Mouse (Mus musculus) ovary, adult 18-20 months (tissue): ENCODE data around the gene Nol4l.
A peak's percentile ranks its signal among the peaks of the same experiment; 100 is the strongest.

ENCODE experiments used
- DNase-seq: peaks from one replicate; pipeline ENCODE4 v3.0.0; 2022; ENCODE audit warnings: low spot score, mixed read lengths

Nol4l gene

DNA sequence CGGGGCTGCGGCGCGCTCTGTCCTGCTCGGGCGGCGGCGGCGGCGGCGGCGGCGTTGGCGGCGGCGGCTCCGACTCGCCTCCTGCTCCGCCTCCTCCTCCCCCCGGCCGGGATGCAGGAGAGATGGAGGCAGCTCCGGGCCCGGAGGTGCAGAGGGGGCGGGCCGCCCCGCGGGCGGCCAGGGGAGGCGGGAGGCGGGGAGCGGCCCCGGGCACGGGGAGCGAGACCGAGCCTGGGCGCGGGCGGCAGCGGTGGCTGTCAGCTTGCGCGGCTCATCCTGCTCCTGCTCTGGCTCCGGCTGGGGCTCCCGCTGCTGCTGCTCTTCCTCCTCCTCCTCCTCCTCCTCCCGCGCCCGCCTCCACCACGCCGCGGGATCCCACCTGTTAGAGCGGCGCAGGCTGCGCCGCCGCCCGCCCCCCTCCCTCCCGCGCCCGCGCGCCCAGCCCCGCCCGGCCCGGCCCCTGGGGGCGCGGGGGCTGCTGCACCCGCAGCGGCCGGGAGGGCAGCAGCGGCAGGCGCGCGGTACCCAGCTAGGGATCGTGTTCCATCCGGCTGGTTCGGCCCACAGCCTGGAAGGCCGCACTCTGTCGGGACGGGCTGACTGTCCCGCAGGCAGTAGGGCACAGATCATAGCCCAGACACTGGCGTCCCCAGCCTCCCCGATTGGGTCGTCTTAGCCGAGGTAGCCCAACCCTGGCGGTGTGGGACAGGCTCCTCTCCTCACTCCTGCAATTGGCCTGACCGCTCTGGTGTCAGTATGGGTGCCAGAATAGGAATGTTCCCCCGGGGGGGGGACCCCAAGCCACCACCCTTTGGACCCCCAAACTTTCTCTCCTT, at the start of gene Nol4l:
Gene Nol4l, minus strand, starts transcription at position 41 of the 836 bp plus-strand sequence.
- no peak for DNase-seq

DNA sequence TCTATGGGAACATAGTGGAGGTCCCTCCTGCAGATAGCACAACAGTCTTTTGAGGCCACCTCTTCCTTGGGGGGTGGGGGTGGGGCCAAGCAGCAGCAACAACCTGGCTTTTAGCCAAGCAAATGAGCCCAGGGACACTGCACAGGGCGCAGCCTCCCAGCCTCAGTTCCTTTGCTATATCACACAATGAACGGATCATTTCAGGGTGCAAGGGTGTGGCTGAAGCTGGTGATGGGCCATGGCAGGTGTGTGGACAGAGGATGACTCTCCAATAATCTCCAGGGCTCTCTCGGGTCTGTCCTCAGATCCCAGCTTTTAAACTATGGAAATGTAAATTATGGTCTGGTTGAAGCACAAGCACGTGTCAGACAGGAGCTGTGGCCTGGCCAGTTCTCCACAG, 47.4 kb upstream of the Nol4l start:
- no peak for DNase-seq

DNA sequence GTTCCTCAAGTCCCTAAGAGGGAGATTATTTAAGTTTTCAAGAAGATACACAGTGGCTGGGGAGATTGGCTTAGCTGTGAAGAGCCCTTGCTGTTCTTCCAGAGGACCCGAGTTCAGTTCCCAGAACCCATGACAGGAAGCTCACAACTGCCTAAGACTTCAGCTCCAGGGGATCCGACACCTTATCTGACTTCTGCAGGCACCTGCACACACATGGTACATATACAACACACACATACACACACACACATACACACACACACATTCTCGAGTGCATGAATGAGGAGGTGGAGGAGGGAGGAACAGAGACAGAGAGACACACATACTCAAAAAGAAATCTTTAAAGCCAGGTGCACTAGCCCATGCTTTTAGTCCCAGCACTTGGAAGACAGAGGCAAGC, 46.4 kb upstream of the Nol4l start:
- no peak for DNase-seq

DNA sequence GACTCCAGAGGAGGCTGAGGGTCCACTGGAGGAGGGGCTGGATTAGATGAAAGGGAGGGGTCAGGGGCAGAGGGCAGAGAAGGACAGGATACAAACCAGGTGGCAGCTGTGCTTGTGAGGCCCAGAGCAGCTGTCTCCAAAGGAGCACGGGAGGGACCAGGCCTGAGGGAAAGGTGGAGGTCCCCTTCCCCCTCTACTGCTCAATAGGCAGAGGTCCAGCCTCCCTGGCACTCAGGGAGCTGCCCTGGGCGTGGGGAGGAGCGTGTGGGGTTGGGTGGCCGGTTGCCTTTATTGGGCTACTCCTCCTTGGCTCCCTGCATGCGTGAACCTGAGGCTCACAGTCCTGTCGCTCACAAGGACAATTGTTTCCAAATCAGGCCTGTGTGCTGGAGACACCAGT, 45.8 kb upstream of the Nol4l start:
- no peak for DNase-seq

DNA sequence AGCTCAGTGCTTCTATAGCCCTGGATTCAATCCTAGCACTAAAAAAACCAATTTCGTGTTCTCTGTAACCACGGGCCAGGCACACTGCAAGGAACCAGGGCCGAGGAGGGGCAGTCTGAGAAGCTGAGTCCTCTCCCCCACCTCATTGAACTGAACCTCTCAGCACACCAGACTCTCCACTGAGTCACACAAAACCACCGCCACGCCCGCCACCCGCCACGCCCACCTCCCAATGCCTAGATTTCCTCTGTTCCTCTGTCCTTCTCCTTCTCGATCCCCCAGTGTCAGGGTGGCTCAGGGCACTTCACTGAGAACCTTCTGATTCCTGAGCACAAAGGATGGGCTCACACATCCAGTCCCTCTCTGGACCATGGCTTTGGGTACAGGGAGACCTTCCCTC, 43.3 kb upstream of the Nol4l start:
- no peak for DNase-seq

DNA sequence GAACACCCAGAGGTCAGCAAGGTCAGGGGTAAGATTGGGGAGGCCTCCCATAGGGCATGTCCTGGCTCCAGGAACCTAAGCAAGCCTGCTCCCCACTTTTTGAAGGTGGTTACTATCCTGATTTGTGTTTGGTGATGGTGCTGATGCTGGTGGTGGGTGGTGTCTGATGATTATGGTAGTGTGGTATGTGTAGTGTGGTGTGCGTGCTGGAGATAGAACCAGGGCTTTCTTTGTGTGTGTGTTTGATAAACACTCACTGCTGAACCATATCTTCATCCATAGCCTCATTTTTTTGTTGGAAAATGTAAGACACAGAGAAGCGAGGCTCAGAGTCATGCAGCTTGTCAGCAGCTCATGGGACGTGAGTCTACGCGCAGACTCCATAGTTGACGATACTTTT, 38.8 kb upstream of the Nol4l start:
- DNase-seq: no peak

DNA sequence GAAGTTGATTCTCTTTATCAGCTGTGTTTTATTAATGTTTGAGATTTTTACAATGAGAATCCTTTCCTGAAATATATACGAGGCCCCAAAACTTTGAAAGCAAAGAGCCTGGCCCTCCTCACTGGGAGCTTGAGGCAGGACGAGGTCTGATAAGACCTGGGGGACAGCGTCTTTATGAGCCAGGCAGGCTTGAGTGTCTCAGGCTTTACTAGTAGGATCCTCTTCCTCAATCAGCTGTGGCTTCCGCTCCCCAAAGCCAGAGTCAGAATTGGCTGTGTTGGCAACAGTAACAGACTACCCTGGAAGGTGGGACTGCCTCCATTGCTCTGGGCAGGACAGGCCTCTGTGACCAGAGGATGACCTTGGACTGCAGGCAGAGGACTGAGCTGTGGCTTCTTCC, 38.2 kb upstream of the Nol4l start:
- DNase-seq: no peak

DNA sequence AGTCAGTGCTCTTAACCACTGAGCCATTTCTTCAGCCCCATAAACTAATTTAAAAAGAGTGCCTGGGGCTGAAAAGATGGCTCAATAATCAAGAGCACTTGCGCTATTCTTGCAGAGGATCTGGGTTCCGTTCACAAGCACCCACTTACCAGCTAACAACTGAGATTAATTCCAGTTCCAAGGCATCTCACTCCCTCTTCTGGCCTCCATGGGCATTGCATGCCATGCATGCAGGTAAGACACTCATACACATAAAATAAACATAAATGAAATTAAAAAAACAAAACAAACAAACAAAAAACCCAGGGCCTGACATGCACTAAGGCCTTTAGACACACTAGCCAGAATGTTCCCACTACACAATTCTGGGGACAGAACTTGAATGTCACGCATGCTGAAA, 34.6 kb upstream of the Nol4l start:
- DNase-seq: no peak

DNA sequence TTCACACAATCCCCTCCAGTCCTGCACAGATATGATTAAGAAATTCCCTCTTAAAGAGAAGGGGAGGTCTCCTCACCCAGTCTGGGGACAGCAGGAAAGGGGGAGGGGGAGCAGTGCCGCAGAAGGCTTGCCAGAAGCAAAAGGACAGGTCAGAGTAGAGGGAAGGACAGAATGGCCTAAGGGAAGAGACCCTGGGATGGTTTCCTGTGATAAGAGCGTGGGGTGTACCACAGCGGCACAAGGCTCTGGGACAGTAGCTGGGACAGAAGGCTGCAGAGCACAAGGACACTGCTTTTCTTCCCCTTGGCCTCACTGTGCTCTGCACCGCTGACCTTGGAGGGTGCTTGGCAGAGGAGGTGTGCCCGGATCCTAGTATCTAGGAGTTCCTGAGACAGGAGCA, 31.8 kb upstream of the Nol4l start:
- DNase-seq: peak; percentile 74

DNA sequence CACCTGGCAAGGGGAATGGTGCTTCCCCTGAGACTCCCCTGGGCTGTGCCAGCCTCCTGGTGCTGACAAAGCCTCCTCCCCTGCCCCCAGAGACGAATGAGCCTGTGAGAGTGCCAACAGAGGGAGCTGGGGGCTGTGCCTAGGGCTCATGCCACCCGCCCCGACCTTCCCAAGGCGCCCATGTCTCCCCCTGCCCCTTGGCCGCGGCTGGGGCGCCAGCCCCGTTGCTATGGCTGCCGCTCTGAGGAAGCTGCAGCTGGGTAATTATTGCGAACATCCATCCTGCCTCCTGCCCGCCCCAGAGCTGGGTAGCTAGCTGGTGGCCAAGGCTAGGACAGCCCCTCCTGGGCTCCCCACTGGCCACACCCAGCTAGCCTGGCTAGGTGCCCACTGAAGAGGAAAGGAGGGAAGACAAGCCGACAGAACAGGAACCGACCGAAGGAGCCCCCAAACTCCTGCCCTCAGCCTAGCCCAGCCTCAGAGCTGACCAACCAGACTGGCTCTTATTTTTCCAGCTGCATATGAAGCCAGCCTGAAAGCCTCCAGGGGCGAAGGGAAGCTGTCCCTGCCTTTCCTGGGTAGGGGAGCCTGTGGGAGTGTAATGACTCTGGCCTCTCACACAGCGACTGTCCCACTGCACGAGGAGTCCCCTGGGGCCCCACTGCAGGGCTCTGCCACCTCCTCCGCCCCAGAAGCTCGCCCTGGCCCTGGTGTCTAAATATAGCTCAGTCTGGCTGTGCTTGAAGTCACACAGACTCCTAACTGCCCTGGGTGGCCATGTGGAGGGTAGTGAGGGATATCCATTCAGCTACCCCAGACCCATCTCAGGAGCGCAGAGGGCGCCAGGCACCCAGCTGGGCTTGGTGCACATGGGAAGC, 31.1 kb upstream of the Nol4l start:
- DNase-seq: peak; percentile 45

DNA sequence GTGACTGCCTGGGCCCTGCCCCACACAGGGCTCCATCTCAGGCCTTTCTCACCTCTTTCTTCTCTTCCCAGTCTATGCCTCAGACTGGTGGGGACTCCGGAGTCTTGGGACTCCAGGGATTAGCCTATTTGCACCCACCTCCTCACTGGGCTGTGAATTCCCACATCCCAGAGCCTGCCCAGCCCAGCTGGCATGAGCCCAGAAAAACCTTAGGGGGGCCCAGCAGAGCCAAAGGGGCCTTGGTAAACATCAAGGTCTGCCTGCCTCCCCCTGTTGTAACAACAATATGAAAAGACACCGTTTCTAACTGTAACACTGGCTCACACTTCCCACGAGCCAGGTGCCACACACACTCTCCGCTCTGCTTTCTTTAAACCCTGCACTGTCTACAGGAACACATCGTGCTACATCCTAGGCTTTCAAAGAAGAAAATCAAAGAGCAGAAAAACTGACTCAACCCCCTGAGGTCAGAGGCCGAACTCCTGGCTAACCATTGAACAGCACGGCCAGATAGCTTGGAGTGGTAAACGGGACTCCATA, 29.9 kb upstream of the Nol4l start:
- no peak for DNase-seq

DNA sequence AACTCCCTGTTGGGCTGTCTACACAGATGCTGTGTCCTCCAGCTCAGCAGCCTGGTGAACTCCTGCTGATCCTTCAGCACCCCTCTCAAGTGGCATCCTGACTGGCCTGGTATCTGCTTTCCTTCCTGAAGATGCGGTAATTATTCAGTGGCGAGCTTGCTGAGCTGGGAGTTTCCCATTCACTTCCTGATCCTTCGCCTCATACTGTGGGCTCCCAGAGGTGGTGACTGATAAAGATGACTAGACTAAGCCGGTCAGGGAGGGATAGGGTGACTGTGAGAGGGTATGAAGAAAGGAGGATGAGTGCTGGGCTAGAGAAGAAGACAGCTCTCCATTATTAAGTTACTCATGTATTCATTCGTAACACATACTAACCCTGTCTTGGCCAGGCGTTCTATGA, 28.7 kb upstream of the Nol4l start:
- no peak for DNase-seq

DNA sequence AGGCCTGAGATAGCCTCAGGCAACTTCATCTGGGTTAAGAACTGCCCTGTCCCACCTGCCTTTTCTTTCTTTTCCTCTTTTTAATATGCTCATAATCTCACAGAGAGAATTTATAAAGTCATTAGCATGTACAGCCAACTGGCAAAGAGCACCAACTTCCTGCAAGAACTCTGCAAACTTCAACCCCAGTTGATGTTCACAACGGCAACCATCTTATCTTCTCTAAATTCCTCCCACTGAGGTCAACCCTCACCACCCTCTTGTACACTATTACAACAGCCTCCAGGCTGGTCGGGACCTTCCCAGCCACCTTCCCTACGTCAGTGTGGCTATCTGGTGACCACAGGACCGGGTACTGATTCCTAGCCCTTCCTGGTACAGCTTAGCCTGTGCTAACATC, 27.5 kb upstream of the Nol4l start:
- no peak for DNase-seq

DNA sequence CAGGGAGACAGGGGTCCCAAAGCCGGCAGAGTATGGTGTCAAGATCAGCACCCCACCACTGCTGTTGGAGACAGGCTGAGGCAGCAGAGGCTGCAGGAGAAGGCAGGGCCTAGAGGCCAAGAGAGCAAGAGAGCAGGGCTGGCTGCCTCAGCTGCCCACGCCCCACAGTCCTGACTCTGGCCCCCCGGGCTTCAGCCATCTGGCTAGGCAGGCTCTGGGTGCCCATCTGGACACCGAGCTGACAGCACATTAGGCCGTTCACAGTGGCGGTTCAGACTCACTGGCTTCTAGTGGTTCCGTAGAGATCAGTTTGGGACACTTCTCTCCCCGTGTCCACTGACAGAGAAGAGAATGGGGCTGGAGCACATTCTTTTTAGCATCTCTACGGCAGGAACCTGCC, 26.4 kb upstream of the Nol4l start:
- no peak for DNase-seq

DNA sequence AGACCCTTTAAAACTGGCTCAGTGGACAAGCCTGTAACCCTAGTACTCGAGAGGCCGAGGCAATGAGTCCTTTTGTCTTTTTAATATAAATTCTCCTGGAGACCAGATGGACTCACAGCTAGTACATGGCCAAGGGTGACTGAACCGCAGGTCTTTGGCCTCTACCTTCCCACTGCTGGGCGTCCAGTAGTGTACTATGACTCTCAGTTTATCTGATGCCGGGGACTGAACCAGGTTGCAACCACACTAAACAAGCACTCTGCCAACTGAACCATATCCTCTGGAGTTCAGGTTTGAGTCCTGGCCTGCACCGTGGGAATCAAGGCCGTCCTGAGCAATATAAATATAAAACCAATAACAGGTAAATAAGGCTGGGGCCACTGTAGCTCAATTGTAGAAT, 24.8 kb upstream of the Nol4l start:
- DNase-seq: no peak

DNA sequence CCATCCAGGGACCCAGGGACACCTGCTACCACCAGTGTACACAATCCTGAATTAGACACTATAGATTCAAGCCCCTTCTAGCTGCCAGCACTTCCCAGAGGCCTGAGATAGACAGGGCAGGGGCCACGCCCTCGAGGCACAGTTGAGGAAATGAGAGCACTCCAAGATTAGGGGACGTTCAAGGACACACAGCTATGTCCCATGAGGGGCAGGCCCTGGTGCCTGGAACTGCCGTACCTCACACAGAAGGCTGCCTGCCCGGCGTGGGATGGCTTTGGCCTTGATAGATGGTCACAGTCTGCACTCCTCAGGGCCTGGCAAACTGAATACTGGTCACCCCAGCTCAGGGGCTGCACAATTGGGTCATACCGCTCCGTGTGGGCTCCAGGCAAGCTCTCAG, 19.7 kb upstream of the Nol4l start:
- DNase-seq: peak; percentile 66

DNA sequence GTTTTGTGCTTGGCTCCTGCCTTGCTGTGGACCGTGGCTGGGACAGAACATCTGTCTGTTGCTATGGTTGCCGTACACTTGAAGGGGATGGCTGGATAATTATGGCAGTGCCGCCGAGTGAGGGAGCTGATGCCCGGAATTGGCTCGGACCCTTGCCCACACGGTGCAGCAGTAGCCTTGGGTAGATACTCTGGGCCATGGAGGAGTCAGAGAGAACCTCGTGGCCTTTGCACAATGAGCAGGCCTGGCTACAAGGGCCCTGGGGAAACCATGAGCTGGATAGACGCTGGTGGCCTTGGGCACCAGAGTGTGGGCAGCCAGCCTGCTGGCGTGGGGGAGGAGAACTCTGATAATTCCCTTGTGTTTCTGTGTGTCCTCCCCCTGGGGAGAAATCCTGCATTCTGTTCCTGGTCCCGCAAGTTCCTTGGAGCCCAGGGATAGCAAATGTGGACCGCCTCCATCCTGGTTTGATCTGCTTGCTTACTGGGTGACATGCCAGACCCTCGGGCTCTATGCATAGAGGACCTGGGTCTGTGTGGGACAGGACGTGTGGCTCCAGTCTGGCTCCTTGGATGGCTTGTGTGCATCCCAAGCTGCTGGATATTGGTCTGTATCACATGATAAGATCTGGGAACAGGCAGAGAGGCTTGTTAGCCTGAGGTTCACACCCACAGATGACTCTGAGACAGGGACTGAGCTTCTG, 18.6 kb upstream of the Nol4l start:
- DNase-seq: peak; percentile 84

DNA sequence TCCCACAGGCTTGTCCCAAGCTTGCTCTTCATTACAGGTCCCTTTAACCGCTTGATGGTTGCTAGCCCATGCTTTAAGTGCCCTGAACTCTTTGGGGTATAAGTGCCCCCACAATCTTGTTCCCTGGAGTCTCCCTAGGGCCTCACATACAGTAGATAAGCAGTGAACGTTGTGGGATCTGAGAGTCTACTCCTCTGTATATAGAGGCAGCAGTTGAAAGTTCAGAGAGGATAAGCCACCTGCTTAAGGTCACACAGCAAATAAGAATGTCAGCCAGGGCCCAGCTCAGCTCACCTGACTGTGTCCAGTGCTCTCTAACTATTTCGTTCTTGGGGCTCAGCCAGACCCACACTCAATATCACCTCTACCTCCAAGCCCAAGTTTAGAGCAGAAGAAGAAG, 17.9 kb upstream of the Nol4l start:
- no peak for DNase-seq

DNA sequence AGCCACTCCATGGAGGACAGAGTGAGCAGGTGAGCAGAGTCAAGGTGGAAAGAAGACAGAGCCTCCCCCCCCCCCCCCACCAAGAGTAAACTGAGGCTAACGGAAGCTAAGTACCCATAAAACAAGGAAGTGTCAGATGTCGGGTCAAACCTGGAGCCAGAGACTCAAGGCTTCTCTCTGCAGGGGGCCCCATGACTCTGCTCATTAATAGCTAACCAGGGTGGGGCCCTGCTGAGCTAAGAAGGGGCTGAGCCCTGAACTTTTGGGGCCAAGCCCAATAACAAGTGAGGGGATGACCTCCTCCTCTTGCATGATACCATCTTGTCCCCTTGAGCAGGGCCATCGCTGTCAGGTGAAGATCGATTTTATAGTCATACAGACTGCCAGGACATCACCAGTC, 17.2 kb upstream of the Nol4l start:
- DNase-seq: no peak

DNA sequence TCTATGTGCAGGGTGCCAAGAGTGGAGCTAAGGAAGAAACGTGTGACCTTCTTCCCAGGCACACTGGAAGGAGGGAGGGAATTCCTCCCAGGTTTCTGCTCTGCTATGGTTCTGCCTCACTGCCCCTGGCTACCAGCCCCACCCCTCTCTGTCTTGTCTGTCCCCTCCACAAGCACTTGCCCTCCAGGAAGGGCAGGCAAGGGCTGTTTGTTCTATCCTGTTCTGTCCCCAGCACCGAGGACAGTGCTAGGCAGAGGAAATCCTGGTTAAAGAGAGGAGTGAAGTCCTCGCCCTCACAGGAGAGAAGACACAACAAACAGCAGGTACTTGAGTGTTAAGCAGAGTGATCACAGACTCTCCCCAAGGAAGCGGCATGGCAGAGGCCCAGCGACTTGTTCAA, 16.7 kb upstream of the Nol4l start:
- DNase-seq: no peak

DNA sequence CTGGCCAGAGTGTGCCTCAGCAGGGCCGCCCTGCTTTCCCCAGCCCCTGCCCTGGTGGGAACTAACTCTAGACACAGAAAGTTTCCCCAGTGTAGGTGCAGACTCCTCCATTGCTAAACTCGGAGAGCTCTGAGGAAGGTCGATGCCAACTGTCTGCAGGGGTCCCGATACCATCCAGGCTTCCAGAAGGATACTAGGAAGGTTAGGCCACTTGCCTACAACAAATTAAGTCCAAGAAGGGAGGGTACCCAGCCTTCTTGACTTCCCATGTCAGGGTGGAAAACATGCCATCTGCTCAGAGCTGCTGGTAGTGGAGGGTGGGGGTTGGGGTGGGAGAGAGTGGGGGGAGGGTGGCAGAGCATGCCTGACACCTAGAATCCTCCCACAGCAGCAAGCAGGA, 15.0 kb upstream of the Nol4l start:
- no peak for DNase-seq

DNA sequence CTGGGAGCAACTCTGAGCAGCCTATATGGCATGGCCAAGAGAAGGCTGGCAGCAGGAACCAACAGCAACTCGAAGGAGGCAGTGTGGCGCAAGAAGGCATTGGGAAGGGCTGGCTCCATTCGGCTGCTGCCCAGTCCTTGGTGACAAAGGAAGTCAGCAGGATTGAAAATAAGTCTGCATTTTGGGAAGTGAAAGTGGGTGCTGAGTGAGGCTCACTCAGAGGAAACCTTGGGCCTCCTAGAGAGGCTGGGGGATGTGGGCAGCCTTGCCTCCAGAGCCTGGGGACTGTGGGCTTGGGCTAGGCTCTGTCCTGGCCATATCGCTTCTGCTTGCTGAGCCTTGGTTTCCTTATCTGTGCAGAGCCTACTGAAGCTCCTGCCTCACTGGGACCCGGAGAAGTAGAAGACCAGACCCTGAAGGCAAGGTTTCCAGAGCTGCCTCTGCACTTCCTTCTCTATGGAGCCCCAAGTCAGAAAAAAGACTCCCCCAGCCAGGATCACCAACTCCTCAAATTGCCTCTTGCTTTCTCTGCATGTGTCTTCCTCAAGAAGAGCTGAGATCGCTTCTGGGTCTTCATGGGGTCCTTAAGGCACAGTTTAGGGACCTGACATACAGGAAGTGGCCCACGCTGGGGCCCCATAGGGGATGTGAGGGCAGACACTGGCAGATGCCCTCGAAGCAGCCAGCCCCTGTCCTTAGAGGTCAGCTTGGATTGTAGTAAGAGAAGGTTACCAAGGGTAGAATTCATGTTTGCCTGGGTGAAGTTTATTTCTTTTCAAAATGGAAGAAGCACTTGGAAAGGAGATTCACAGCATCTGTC, 14.3 kb upstream of the Nol4l start:
- no peak for DNase-seq
